Mouse (Mus musculus) c-Kit-positive CD71-positive TER-119-positive erythroid progenitor cells, embryonic 14.5 days (primary cell): ENCODE data around the gene Clmp.

Source experiments
- DNase-seq: peaks from one replicate; pipeline ENCODE4 v3.0.0-alpha.2; 2013; ENCODE audit warnings: low spot score

Gene Clmp

DNA sequence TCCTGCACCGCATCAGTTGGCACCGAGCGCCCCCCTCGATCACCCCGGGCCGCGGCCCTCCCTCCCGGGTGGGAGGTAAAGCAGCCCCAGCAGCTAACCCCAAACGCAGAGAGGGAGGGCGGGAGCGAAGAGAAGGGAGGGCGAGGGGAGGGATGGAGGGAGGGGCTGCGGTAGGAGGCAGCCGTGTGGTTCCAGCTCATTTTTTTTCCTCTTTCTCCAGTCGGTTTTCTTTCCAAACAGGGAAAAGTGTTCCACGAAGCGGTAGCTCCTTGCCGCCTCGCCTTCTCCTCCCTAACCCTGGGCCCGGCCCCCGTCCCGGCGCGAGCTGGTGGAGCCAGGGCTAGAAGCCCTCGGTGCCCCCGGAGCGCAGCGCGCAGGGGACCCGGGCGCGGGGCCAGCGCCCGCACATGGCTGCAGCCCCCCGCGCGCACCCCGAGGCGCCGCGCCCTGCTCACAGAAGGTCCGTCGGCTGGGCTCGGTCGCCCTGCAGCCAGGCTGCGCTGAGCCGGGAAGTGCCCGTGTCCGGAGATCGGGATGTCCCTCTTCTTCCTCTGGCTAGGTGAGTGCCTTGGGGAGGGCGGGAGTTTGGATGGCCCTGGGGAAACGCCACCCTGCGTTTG, at the start of gene Clmp:
Gene Clmp (plus strand): TSS at position 162 of the 620 bp plus-strand sequence.
- no peak for DNase-seq

DNA sequence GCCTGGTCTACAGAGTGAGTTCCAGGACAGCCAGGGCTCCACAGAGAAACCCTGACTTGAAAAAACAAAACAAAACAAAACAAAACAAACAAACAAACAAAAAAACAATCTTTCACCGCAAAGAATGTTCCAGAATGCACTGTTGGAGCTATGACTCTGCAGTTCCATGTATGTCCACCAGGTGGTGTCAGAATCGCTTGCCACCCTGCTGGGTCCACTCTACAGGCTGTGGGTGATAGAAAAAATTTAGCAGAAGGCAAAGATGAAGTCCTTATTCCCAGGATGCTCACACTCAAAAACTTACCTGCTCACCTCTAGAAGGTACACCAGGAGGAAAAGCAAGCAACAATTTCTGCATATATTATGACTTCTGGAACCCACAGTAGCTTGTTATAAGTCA, 49.7 kb upstream of the Clmp start:
- DNase-seq, result peak; percentile 34

DNA sequence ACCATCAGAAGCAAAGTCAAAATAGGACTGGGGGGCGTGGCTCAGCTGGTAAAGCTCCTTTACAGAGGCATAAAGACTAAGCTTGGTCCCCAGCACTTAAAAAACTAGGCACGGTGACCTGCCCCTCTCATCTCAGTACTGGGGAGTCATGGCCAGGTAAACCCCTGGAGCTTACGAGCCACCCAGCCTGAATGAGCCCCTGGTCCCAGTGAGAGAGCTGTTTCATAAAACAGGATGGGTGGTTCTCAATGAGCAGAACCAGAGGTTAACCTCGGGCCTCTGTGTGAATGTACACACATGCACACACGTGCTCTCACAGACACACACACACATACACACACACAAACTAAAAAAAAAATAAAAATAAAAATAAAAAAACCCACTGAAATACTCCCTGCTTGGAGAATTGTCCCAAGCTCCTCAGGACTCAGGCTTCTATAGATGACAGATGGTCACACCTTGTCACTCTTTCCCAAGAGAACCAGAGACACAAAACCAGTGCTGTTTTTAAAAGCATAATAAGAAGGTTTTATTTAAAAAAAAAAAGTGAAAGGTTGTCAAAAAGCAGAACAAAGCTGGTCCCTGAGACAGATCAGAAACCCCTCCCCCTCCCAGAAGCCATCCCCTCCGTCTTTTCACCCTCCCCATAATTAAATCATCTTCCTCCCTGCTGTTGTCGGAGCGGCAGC, 47.9 kb upstream of the Clmp start:
- DNase-seq, result no peak

DNA sequence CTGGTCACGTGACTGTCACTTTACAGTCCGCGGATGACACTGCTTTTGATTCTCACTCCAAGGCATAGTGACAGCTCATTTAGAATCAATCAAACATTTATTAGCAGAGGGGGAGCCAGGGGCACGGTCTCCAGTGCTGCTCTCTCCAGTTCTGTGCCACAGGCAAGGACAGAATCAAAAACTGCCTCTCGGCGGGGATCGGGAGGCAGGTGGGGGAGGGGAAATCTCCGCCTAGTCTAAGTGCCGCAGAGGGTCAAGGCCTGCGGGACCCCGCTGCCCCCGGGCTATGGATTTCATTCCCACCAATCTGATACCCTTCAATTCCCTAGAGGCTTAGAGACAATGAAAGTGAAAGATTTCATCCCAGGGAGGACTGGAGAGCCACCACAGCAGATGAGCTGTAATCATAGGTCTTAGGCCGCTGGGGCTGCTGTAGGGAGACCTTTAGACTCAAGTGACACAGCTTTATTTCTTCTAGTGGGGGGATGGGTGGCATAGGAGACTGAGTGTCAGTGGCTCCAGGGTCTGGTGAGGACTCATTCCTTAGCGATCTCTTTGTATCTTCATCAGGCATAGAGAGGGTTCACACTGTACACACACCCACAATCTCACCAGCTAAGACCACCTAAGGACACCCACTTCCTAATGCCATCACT, 47.2 kb upstream of the Clmp start:
- DNase-seq, result no peak

DNA sequence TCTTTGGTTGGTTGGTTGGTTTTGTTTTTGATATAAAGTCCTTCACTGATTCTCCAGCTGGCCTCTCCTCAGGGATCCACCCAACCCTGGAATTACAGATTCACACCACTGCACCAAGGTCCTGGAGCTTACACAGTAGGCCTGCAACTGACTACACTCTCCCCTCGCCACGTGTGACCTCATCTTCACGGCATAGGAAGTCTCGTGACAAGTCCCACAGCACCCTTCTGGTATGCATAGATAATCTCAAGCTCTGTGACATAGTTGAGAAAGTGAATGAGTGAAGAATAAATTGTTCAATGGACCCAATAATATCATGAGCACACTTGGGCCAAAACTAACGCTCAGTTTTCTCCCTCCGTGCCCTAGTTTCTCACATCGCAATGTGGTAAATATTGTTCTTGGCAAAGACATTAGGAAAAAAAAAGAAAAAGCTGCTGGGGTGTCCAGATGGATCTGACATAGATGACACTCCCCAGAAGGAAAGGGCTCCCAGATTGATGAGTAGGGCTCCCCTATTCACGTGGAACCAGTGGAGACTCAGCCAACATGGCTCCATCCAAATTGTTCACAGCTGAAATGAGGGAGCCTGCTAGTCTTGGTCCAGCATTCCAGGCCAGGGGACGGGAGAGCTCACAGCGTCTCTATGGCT, 46.1 kb upstream of the Clmp start:
- DNase-seq, result no peak

DNA sequence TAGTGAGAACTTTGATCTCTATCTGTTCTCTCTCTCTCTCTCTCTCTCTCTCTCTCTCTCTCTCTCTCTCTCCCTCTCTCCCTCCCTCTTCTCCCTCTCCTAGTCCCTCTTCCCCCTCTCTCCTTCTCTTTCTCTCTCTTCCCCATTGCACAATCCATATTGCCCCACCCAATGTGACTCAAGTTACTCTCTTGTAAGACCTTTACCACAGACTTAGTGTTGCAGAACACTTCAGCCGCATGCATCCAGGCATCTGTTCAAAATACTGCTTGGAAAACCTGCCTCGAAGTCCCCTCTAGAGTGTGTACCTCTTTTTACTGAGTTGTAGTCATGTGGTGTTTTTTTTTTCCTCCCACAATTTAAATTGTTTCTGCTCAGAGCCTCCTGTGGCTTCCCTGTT, 44.4 kb upstream of the Clmp start:
- no peak for DNase-seq

DNA sequence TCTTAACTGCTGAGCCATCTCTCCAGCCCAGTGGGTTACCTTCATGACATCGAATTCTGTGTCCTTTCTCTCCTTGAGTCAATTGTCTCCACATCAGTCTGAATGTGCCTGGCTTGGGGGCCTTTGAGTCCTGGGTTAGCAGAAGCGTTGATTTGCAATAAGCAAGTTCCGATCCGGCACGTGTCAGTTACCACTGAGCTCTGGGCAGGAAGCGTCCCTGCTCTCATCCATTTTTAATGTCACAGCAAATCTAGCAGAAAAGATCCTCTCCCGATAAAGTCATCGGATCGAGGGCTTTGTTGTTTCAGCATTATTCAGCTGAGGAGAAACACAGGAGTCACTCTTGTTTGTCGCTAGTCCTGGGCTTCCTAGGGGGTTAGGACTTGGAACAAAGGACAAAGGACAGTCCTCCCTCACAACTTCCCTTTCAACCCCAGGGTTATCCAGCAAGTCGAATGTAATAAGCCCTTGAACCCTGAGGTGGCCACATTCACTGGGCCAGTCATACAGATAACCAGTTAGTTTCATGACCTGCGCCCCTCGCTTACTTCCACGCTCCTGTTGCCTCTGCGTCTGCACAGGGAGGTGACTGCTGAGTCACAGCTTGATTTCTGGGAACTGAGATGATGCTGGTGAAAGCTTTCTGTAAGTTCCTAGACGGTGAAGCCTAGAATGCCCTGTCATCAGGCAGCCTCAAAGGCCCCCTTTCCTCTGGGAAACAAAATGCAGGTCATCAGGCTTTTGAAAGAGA, 43.1 kb upstream of the Clmp start:
- DNase-seq, result no peak

DNA sequence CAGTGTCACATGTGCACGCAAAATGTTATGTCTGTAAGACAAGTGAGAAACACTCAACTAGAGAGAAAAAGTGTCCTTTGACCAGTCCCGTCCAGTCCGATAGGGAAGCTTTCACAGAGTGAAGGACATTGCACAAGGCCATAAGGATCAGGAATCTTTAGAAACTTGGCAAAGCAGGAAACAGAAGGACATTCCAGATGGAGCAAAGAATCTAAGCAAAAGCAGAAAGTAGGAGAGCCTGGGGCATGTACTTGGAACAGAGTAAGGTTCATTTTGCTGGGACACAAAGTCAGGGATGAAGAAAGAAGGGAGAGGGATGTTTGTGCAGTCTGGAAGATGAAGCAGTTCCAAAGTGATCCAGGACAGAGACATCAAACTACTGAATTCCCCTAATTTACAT, 36.3 kb upstream of the Clmp start:
- no peak for DNase-seq

DNA sequence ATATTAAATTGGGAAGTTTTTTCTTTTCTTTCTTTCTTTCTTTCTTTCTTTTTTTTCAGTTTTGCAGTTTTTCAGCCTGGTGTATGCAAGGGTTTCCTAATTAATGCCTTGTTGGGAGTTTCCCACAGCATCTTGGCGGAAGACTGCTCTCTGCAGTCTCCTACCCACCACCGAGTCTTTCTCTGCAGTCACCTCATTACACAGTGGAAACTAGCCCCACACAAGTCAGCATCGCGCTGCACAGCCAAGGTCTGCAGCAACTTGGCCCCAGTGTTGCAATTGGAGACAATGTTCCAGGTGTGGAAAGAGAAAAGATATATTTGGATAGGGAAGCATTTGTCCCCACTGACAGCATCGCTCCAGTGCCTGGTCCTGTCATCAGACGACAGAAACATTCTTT, 35.8 kb upstream of the Clmp start:
- no peak for DNase-seq

DNA sequence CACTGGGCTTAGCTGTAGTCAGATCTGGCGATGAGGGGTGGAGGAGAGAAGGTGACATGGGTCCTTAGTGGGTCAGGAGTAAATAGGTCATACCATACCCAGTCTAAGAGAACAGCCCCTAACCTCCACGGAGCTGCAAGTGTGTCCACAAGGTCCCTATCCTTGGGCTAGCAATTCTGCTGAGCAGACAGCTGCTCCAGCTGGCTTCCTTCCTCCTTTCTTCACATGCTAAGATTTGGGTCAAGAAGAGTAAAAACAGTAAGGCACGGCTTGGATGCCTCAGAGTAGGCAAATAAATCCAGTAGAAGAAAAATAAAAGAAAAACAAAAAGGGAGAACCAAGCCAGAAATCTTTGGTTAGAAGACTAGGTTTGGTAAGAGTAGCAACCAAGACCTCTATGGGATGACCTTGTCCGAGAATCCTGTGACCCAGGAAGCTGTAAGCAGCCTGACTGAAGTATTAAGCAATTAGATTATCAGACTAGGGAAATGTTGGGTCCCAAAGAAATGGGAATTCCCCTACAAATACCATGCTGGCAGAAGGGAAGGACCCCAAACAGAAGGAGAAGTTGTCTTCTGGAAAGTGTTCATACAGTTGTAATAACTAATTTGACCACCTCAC, 34.4 kb upstream of the Clmp start:
- no peak for DNase-seq

DNA sequence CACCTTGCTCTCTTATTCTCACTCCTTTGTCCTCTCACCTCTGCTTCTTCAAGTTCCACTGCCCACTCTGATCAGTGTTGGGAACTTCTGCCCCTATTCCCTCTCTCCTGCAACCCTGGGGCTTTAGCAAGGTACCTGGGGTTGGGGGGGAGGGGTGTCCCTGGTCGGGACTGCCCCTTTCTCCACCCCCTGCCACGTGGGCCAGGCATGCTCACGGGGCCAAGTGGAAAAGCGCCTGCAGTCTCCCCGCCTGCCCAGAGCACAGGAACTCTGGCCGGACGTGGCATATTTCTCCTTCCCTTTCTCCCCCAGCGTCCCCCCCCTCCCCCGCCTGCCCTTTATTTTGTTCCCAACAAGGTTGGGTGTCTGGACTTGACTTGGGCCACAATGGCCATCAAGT, 33.0 kb upstream of the Clmp start:
- no peak for DNase-seq

DNA sequence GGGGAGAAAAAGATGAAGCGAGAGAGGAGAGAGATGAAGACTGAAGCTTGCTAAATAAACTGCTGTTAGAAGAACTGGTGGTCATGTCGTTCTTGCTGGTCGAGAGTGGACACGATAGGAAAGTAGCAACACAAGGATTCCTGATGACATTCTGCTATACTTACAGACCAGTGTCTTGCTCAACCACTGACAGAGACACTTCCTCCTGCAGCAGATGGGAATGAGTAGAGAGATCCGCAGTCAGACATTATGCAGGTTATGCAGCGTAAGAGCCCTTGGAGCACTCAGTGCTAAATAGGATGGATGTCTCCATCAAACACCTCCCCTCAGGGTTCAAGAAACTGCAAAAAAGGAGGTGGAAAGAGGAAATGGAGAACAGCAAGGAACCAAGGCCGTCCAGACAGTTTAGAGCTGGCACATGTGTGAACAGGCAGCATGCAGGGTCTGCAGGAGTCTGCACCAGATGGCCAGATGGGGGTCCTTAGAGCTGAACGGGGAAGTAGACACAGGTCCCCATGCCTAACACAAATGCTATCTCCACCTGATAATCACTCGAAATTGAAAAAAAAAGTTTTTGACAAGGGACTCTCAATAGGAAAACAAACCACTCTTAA, 19.5 kb upstream of the Clmp start:
- no peak for DNase-seq

DNA sequence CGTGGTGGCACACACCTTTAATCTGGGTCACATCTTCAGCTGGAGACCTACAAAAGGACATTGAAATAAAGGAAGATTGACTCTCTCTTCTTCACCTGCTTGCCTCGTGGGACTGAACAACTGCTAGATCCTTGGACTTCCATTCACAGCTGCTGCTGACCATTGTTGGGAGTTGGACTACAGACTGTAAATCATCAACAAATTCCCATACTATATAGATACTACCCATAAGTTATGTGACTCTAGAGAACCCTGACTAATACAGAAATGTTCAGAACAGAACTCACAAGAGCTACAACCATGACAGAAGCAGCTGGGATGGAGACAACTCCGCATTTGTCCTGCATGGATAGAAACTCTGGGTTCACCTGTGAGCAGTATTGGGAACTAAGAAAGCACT, 15.4 kb upstream of the Clmp start, which contains the start of gene Gm21915:
Gene Gm21915 (plus strand): TSS at position 301 of the 400 bp plus-strand sequence.
- DNase-seq, result no peak

DNA sequence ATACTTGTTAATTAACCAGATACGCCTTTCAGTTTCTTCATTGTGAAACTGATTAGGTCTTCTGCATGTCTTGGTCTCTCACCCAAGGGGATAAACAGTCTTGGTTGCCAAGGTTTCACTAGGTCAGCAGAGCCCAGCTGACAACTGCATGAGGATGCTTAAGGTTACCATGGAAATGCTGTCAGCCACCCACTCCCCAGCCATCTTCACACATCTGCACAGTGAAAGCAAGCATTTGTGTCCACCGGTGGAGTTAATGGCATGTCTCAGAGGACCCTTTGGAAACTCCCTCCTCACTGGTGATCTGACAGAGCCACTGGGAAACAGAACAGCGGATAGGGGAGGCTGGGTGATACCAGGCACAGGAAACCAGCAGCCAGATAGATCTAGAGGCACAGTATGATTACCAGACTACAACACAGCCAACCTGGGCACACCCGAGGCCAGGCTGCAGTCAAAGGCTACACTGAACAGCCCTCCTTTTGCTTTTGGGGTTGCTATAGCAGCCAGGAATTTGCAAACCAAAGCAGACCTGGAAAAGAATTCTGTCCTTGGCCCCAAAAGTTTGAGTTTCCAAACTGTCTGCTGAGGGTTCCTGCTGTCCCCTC, 14.3 kb upstream of the Clmp start:
- no peak for DNase-seq

DNA sequence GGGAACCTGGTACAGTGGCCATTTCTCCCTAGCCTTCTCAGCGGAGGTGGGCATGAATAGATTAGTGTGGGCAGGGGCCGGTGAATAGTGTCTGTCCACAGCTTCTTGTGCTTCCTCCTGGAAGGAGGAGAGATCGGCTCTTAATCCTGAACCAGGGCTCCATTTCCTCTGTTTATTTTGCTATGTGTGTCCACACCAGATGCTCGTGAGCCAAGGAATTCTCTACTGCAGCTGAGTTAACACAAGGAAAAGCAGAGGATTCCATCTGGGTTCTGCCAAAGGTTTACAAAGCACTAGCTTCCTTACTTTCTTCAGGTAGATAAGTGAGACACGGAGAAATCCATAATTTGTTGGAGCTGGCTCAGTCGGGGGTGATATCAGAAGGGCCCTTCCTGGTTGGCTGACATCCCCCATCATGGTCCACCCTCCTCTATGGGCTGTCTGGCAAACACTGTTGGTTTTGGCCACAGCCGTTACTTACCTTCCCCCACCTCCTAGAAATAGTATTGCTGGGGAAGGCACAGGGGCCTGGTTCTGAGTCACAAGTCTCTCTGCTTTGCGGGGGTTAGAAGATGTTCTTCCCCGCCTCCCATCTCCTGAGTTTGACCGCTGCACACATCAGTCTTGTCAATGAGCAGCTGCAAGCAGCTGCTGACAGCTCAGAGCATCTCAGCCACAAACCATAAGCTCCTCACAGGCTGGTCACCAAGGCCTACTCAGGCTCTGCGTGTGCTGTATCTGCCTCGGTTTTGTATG, 10.4 kb upstream of the Clmp start:
- no peak for DNase-seq

DNA sequence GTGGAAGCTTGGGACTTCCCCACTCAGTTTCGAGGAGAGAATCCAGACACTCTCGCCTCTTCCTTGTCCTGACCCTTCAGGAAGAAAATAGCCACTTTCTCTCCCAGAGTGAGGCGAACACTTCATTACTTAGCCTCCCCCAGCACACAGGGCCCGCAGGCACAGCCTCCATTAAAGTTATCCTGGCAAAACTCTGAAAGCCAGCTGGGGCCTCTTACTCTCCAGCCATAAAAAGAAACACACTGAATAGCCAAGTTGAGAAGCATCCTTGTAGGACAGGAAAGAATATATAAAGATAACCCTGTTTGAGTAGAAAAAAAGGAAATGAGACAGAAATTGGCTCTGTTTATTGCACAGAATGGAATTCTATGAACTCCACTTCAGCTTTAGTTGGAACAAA, 7.1 kb upstream of the Clmp start:
- DNase-seq, result no peak

DNA sequence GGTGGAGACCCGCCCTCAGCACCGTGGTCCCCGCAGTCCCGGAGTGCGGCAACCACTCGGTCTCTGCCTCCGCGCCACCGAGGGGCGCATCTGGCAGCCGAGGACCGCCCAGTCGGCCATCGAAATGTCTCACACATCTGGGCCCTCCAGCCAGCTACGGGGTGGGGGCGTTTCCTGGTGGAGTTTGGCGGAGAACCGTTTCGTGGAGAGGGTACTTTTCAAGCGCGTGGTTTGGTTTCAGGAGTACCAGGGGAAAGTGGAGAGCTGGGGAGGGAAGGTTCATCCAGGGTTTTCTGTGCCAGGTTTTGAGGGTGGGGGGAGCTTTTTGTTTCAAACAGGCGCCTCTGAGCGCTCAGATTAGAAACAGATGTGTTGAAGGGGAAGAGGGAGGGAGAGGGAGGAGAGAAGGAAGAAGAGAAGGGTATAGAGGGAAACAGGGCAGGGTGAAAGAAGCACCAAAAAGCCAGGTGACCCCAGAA, 698 bp downstream of the Clmp start:
- no peak for DNase-seq

DNA sequence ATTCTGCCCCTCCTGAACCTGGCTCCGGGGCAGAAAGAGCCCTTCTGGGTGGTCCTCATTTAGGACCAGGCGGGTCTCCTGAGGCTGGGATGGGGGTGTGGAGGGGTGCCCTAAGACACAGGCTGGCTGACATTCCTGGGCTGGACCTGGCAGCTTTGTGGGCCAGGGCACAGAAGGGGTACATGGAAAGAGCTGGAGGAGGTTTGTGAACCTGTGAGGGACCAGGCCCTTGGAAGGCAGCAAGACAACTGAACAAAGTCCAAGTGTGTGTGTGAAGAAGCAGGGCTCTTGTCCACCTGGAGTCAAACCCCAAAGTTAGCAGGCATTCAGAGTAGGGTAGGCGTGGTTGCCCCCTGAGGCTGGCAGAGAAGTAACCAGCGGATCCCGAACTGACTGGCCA, 1.3 kb downstream of the Clmp start:
- DNase-seq, result no peak

DNA sequence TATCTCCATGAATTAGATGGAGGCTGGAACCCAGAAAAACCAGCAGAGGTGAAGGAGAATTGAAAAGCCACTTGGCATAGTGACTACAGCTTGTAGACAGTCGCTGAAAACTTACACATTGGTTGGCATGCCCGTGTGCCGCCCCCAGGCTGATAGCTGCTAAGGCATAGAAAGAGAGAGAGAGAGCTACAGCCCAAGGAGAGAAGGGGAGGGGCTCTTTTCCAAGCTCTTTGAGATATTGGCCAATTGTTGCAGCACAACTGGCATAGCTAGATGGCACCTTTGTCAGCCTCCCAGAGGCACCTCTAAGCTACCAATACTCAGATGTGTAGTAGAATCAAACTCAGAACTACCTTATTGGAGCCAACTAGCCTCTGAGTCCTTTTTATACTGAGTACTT, 1.8 kb downstream of the Clmp start:
- DNase-seq, result no peak

DNA sequence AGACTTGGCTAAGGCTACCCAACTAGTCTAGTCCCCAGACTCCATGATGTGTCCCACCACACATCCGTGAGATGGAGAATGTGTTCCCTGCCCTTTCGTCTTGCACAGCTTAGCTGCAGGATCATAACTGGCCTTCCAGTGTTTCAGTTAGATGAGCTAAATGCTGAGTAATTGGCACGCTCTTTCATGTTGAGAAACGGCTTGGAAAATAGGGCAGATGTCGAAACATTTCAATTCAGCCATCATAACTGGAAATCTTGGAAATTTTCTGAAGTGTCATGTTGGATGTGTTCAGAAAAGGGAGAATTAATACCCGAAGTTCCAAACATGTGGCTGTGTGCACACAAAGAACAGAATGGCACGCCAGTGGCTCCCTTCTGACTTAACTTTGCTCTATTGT, 4.7 kb downstream of the Clmp start:
- DNase-seq, result no peak
